Mouse (Mus musculus) heart, embryonic 12.5 days (tissue): ENCODE results near the gene Gpatch8. TPM values are rescaled to one million over a fixed set of nuclear protein-coding genes. Genes with fewer than 3 reads are reported as not detected.

Source experiments
- ATAC-seq: fragments of 200-750 bp; cut with Nextera tagmentation; 2 replicates; pipeline ENCODE4 v1.8.0; 2017; ENCODE audit warnings: moderate TSS enrichment, moderate library complexity; ENCODE audit not compliant: insufficient number of reproducible peaks, low FRiP score
- H3K27ac ChIP-seq: fragments of 300-500 bp; sonication (generic); 2 replicates; pipeline ENCODE4 v1.5.1; 2016; ENCODE audit warnings: mild to moderate bottlenecking, moderate library complexity; ENCODE audit not compliant: poor library complexity, severe bottlenecking
- H3K27me3 ChIP-seq: fragments of 300-500 bp; sonication (generic); replicated peaks from 2 replicates; pipeline ENCODE4 v1.6.1; 2016; ENCODE audit warnings: mild to moderate bottlenecking, moderate library complexity
- H3K36me3 ChIP-seq: fragments of 300-500 bp; sonication (generic); 2 replicates; pipeline ENCODE4 v1.6.1; 2016; ENCODE audit warnings: mild to moderate bottlenecking, moderate library complexity
- H3K4me1 ChIP-seq: fragments of 300-500 bp; sonication (generic); replicated peaks from 2 replicates; pipeline ENCODE4 v1.6.1; 2016; ENCODE audit warnings: mild to moderate bottlenecking
- H3K4me2 ChIP-seq: fragments of 300-500 bp; sonication (generic); 2 replicates; pipeline ENCODE4 v1.6.1; 2016; ENCODE audit warnings: mild to moderate bottlenecking, moderate library complexity
- H3K4me3 ChIP-seq: fragments of 300-500 bp; sonication (generic); 2 replicates; pipeline ENCODE4 v1.5.1; 2016; ENCODE audit warnings: mild to moderate bottlenecking
- H3K9ac ChIP-seq: fragments of 300-500 bp; sonication (generic); 2 replicates; pipeline ENCODE4 v1.6.1; 2016; ENCODE audit warnings: mild to moderate bottlenecking, moderate library complexity
- H3K9me3 ChIP-seq: fragments of 300-500 bp; sonication (generic); replicated peaks from 2 replicates; pipeline ENCODE4 v1.6.1; 2016; ENCODE audit warnings: mild to moderate bottlenecking, moderate library complexity
- WGBS: fragments of 180-500 bp; shearing (Covaris S2); methylation state at CpG from one replicate; pipeline ENCODE4 v1.1.7; 2016; 5-methylcytosine and 5-hydroxymethylcytosine counted together
- polyA plus RNA-seq: library from polyadenylated mRNA; unstranded; fragments of >200 nt; fragmentation: Nextera tagmentation; extraction: Ambion mirVana; gene quantifications from 2 replicates; pipeline ENCODE4 v1.2.1, GENCODE M21; 2016

Gpatch8 gene
- polyA plus RNA-seq, 1 experiment from 2014 or later, result 38.9 TPM

GRCm38 (mm10) chr11:102495114-102495513 is 61.1 kb downstream of the Gpatch8 start:
- H3K9ac ChIP-seq, result no peak overlapping the region
- 94% methylated on average over 6 of the region's 6 CpGs for WGBS
- peaks cover 18% of the 10 kb centered on the region for H3K4me1 ChIP-seq
- ATAC-seq, result no peak
- peaks cover 56% of the 10 kb centered on the region for H3K36me3 ChIP-seq
- no peaks in the 10 kb centered on the region for H3K9me3 ChIP-seq
- H3K27me3 ChIP-seq, result no peaks in the 10 kb centered on the region
- H3K4me3 ChIP-seq, result no peak overlapping the region
- no peak overlapping the region for H3K4me2 ChIP-seq
- no peak overlapping the region for H3K27ac ChIP-seq

GRCm38 (mm10) chr11:102494063-102494650 is 62.0 kb downstream of the Gpatch8 start:
- 63% methylated on average over 7 of the region's 7 CpGs for WGBS
- ATAC-seq, result no peak
- Histone ChIP-seq H3K36me3 (peaks cover 50% of the 10 kb centered on the region), H3K4me2 (no peak overlapping the region), H3K27ac (peak overlapping the region; percentile 57; the same call in 1 of the 2 replicates), H3K9ac (no peak overlapping the region), H3K27me3 (no peaks in the 10 kb centered on the region), H3K4me3 (no peak overlapping the region), H3K4me1 (peaks cover 18% of the 10 kb centered on the region), H3K9me3 (no peaks in the 10 kb centered on the region)

GRCm38 (mm10) chr11:102493241-102493640 is 63.0 kb downstream of the Gpatch8 start:
- no peaks in the 10 kb centered on the region for H3K9me3 ChIP-seq
- no peak overlapping the region for H3K4me2 ChIP-seq
- H3K27me3 ChIP-seq, result no peaks in the 10 kb centered on the region
- WGBS, result 30% methylated on average over 2 of the region's 2 CpGs
- H3K4me3 ChIP-seq, result no peak overlapping the region
- no peak for ATAC-seq
- H3K9ac ChIP-seq, result no peak overlapping the region
- peak overlapping the region; percentile 51 for H3K27ac ChIP-seq
- H3K4me1 ChIP-seq, result peaks cover 18% of the 10 kb centered on the region
- peaks cover 42% of the 10 kb centered on the region for H3K36me3 ChIP-seq

GRCm38 (mm10) chr11:102487901-102488300 is 68.3 kb downstream of the Gpatch8 start:
- Histone ChIP-seq H3K27ac (no peak overlapping the region), H3K27me3 (no peaks in the 10 kb centered on the region), H3K9ac (no peak overlapping the region), H3K4me1 (no peaks in the 10 kb centered on the region; the same call in 1 of the 2 replicates), H3K9me3 (no peaks in the 10 kb centered on the region), H3K4me2 (no peak overlapping the region), H3K36me3 (peaks cover 33% of the 10 kb centered on the region), H3K4me3 (no peak overlapping the region)
- no peak for ATAC-seq
- whole genome bisulfite sequencing, result 74% methylated on average over 2 of the region's 2 CpGs

- no peaks in the 10 kb centered on the region for H3K4me1 ChIP-seq
- H3K9me3 ChIP-seq, result no peaks in the 10 kb centered on the region
- no peak overlapping the region for H3K4me2 ChIP-seq
- peaks cover 29% of the 10 kb centered on the region for H3K36me3 ChIP-seq
- no peaks in the 10 kb centered on the region for H3K27me3 ChIP-seq
- H3K4me3 ChIP-seq, result no peak overlapping the region
- ATAC-seq, result peak; percentile 71; the same call in 1 of the 2 replicates
- 69% methylated on average over 11 of the region's 11 CpGs for WGBS
- H3K27ac ChIP-seq, result no peak overlapping the region
- no peak overlapping the region for H3K9ac ChIP-seq
Observed at GRCm38 (mm10) chr11:102486733-102487386, 69.3 kb downstream of the Gpatch8 start.

GRCm38 (mm10) chr11:102481779-102482178 is 74.4 kb downstream of the Gpatch8 start:
- no peak for ATAC-seq
- Histone ChIP-seq H3K4me2 (no peak overlapping the region), H3K9me3 (no peaks in the 10 kb centered on the region), H3K9ac (no peak overlapping the region), H3K27ac (no peak overlapping the region), H3K4me1 (no peaks in the 10 kb centered on the region), H3K4me3 (no peak overlapping the region), H3K27me3 (no peaks in the 10 kb centered on the region), H3K36me3 (peaks cover 69% of the 10 kb centered on the region)
- WGBS, result 89% methylated on average over 10 of the region's 10 CpGs

GRCm38 (mm10) chr11:102480897-102481296 is 75.3 kb downstream of the Gpatch8 start:
- Histone ChIP-seq H3K4me3 (no peak overlapping the region), H3K36me3 (peaks cover 63% of the 10 kb centered on the region), H3K4me2 (no peak overlapping the region), H3K4me1 (no peaks in the 10 kb centered on the region), H3K27me3 (no peaks in the 10 kb centered on the region), H3K9me3 (no peaks in the 10 kb centered on the region), H3K9ac (no peak overlapping the region), H3K27ac (no peak overlapping the region)
- ATAC-seq, result no peak
- 93% methylated on average over 4 of the region's 4 CpGs for WGBS

- 97% methylated on average over 15 of the region's 15 CpGs for WGBS
- no peaks in the 10 kb centered on the region for H3K27me3 ChIP-seq
- H3K9me3 ChIP-seq, result no peaks in the 10 kb centered on the region
- H3K9ac ChIP-seq, result no peak overlapping the region
- no peak for ATAC-seq
- H3K27ac ChIP-seq, result no peak overlapping the region
- no peak overlapping the region for H3K4me2 ChIP-seq
- H3K4me1 ChIP-seq, result no peaks in the 10 kb centered on the region
- peaks cover 60% of the 10 kb centered on the region for H3K36me3 ChIP-seq
- no peak overlapping the region for H3K4me3 ChIP-seq
Observed at GRCm38 (mm10) chr11:102480111-102480510, 76.1 kb downstream of the Gpatch8 start.

- H3K27ac ChIP-seq, result no peak overlapping the region
- no peak for ATAC-seq
Observed at GRCm38 (mm10) chr11:102479581-102479980, 76.6 kb downstream of the Gpatch8 start.

GRCm38 (mm10) chr11:102478671-102479070 is 77.5 kb downstream of the Gpatch8 start:
- no peaks in the 10 kb centered on the region for H3K4me1 ChIP-seq
- no peak for ATAC-seq
- H3K27ac ChIP-seq, result no peak overlapping the region
- no peak overlapping the region for H3K9ac ChIP-seq
- no peak overlapping the region for H3K4me3 ChIP-seq
- WGBS, result 82% methylated on average over 3 of the region's 3 CpGs
- no peak overlapping the region for H3K4me2 ChIP-seq
- H3K9me3 ChIP-seq, result no peaks in the 10 kb centered on the region
- peaks cover 63% of the 10 kb centered on the region for H3K36me3 ChIP-seq
- no peaks in the 10 kb centered on the region for H3K27me3 ChIP-seq

More at GRCm38 (mm10) chr11:102479581-102479980, 76.6 kb downstream of the Gpatch8 start:
- WGBS, result 95% methylated on average over 23 of the region's 23 CpGs
- H3K4me1 ChIP-seq, result no peaks in the 10 kb centered on the region
- H3K27me3 ChIP-seq, result no peaks in the 10 kb centered on the region
- H3K4me2 ChIP-seq, result no peak overlapping the region
- peaks cover 57% of the 10 kb centered on the region for H3K36me3 ChIP-seq
- no peak overlapping the region for H3K4me3 ChIP-seq
- no peak overlapping the region for H3K9ac ChIP-seq
- H3K9me3 ChIP-seq, result no peaks in the 10 kb centered on the region

- Histone ChIP-seq H3K9ac (no peak overlapping the region), H3K36me3 (peaks cover 42% of the 10 kb centered on the region), H3K27ac (no peak overlapping the region), H3K4me2 (no peak overlapping the region), H3K27me3 (no peaks in the 10 kb centered on the region), H3K4me3 (no peak overlapping the region), H3K9me3 (no peaks in the 10 kb centered on the region), H3K4me1 (peaks cover 6% of the 10 kb centered on the region)
- no peak for ATAC-seq
- 84% methylated on average over 3 of the region's 3 CpGs for WGBS
Observed at GRCm38 (mm10) chr11:102475027-102475426, 81.2 kb downstream of the Gpatch8 start.
